Mouse (Mus musculus) G1E (cell line): ENCODE data around the gene Cox10.

Source experiments
- CTCF ChIP-seq: IDR thresholded peaks from 2 replicates; pipeline ENCODE4 v1.5.1; 2012; ENCODE audit warnings: low read depth, low read length, inconsistent platforms, mixed read lengths
- GATA1 ChIP-seq: IDR thresholded peaks from 2 replicates; pipeline ENCODE4 v1.6.1; 2012; ENCODE audit warnings: borderline replicate concordance, low read length, inconsistent platforms, mixed read lengths

- TF ChIP-seq CTCF (no peak), GATA1 (no peak)
These were observed 20.8 kb downstream of the Cox10 start for GRCm38 (mm10) chr11:64058474-64058873.
